ENCODE assay signal across 9 mouse cellular contexts in genomic region chr8:70447639-70448420, GRCm38 (mm10). TPM values are rescaled to one million over a fixed set of nuclear protein-coding genes. Genes with fewer than 3 reads are reported as not detected.
A peak's percentile ranks its signal among the peaks of the same experiment; 100 is the strongest.
DNase-seq lines count a peak whose midpoint lies in the region; ATAC-seq and TF ChIP-seq lines count a peak whose summit lies in the region.
"Had no signal": no experiment of that assay in that cellular context is flagged by ENCODE, and none has a peak within 500 bp of the region (broad histone marks: within the 10 kb centered on the region; RNA-seq: fewer than 3 reads in every experiment).

No protein-coding gene starts in this region.

- no peaks in the 10 kb centered on the region for H3K27me3 ChIP-seq in hindbrain, embryonic 14.5 days (ENCODE audit: control insufficient read depth, insufficient read depth, low read length)
- peaks cover 27% of the 10 kb centered on the region for H3K27me3 ChIP-seq in hindbrain, embryonic 10.5 days (ENCODE audit: insufficient read depth, poor library complexity, severe bottlenecking)
- peaks cover 11% of the 10 kb centered on the region for H3K27me3 ChIP-seq in heart, embryonic 11.5 days (ENCODE audit: control insufficient read depth, insufficient read depth, low read length)
- H3K27me3 ChIP-seq in midbrain, postnatal 0 days (ENCODE audit: insufficient read depth, low read length), result no peaks in the 10 kb centered on the region

- H3K4me2 ChIP-seq in hindbrain, embryonic 14.5 days (replicated peaks), result no peak overlapping the region
- no peak overlapping the region for H3K4me2 ChIP-seq in heart, embryonic 11.5 days
- H3K4me2 ChIP-seq in midbrain, postnatal 0 days (ENCODE audit: low read depth, low read length, poor library complexity, severe bottlenecking), result no peak overlapping the region

- no peaks in the 10 kb centered on the region for H3K4me1 ChIP-seq in hindbrain, embryonic 14.5 days (replicated peaks; ENCODE audit: control insufficient read depth, insufficient read depth, low read length)
- H3K4me1 ChIP-seq in hindbrain, embryonic 10.5 days (replicated peaks), result peaks cover 12% of the 10 kb centered on the region
- peaks cover 18% of the 10 kb centered on the region for H3K4me1 ChIP-seq in heart, embryonic 11.5 days (ENCODE audit: control insufficient read depth, insufficient read depth, low read length)
- H3K4me1 ChIP-seq in midbrain, postnatal 0 days (ENCODE audit: insufficient read depth, low read length), result no peaks in the 10 kb centered on the region

- peak; percentile 67 for DNase-seq in hindbrain, embryonic 14.5 days (ENCODE audit: low spot score)
- DNase-seq in hindbrain, embryonic 10.5 days (ENCODE audit: low spot score), result no peak
- peak; percentile 47 for DNase-seq in urinary bladder, postnatal 14 days (ENCODE audit: low spot score)
- no peak for DNase-seq in urinary bladder, postnatal 4 days (ENCODE audit: low spot score in 2 of 2)
- DNase-seq in midbrain, postnatal 0 days (ENCODE audit: low spot score), result peak; percentile 92
- DNase-seq in spleen, adult 12 weeks (ENCODE audit: low spot score), result no peak
- DNase-seq in urinary bladder, postnatal 10 days (ENCODE audit: low spot score), result no peak

- no peak overlapping the region for H3K4me3 ChIP-seq in hindbrain, embryonic 14.5 days (replicated peaks; ENCODE audit: low read length)
- no peak overlapping the region for H3K4me3 ChIP-seq in hindbrain, embryonic 10.5 days
- no peak overlapping the region for H3K4me3 ChIP-seq in heart, embryonic 11.5 days (ENCODE audit: low read depth, low read length)
- H3K4me3 ChIP-seq in midbrain, postnatal 0 days (ENCODE audit: low read depth, low read length), result no peak overlapping the region

- peaks cover 28% of the 10 kb centered on the region for H3K36me3 ChIP-seq in hindbrain, embryonic 14.5 days (replicated peaks; ENCODE audit: control insufficient read depth, insufficient read depth)
- H3K36me3 ChIP-seq in hindbrain, embryonic 10.5 days, result peaks cover 36% of the 10 kb centered on the region
- no peaks in the 10 kb centered on the region; the same call in 1 of the 2 replicates for H3K36me3 ChIP-seq in heart, embryonic 11.5 days (ENCODE audit: control insufficient read depth, insufficient read depth, low read length)
- H3K36me3 ChIP-seq in midbrain, postnatal 0 days (ENCODE audit: insufficient read depth, low read length), result peaks cover 29% of the 10 kb centered on the region

- H3K27ac ChIP-seq in hindbrain, embryonic 14.5 days, result no peak overlapping the region
- H3K27ac ChIP-seq in hindbrain, embryonic 10.5 days, result no peak overlapping the region
- H3K27ac ChIP-seq in heart, embryonic 11.5 days (ENCODE audit: low read depth, low read length), result no peak overlapping the region
- no peak overlapping the region for H3K27ac ChIP-seq in midbrain, postnatal 0 days (ENCODE audit: low read depth, low read length)

- no peaks in the 10 kb centered on the region for H3K9me3 ChIP-seq in hindbrain, embryonic 14.5 days (ENCODE audit: control insufficient read depth, low read length)
- H3K9me3 ChIP-seq in hindbrain, embryonic 10.5 days, result no peaks in the 10 kb centered on the region
- H3K9me3 ChIP-seq in heart, embryonic 11.5 days (replicated peaks; ENCODE audit: control insufficient read depth, low read length), result no peaks in the 10 kb centered on the region
- no peaks in the 10 kb centered on the region for H3K9me3 ChIP-seq in midbrain, postnatal 0 days (ENCODE audit: low read length)

- TF ChIP-seq CTCF in midbrain, postnatal 0 days (IDR thresholded peaks at IDR 0.05), result peak; percentile 47

- 63% methylated on average over 19 of the region's 19 CpGs for WGBS in hindbrain, embryonic 14.5 days
- 77% methylated on average over 19 of the region's 19 CpGs for WGBS in hindbrain, embryonic 10.5 days
- 65% methylated on average over 19 of the region's 19 CpGs for WGBS in heart, embryonic 11.5 days (ENCODE audit: insufficient replicate concordance)
- 57% methylated on average over 19 of the region's 19 CpGs for WGBS in midbrain, postnatal 0 days

- H3K9ac ChIP-seq in hindbrain, embryonic 14.5 days, result no peak overlapping the region
- H3K9ac ChIP-seq in heart, embryonic 11.5 days (ENCODE audit: low read depth, low read length), result 0 out of 2 replicates have a peak overlapping the region, but pooled peaks have one; percentile 4
- no peak overlapping the region for H3K9ac ChIP-seq in midbrain, postnatal 0 days (replicated peaks; ENCODE audit: low read length, poor library complexity, severe bottlenecking)

- peak; percentile 74 for ATAC-seq in hindbrain, embryonic 14.5 days (ENCODE audit: low FRiP score)
- ATAC-seq in heart, embryonic 11.5 days (replicated peaks; ENCODE audit: insufficient number of reproducible peaks, low FRiP score, low TSS enrichment), result no peak
- ATAC-seq in midbrain, postnatal 0 days (ENCODE audit: low FRiP score), result peak; percentile 71

RNA-seq across cellular contexts. Expression of gene Crtc1, which starts 8.5 kb away (rescaled TPM):
- 48.1 and 53.9 TPM in 2 replicates for polyA plus RNA-seq in hindbrain, embryonic 14.5 days (2014; fragmentation: Nextera tagmentation; extraction: Ambion mirVana)
- polyA plus RNA-seq in hindbrain, embryonic 10.5 days (2016; fragmentation: Nextera tagmentation; extraction: Ambion mirVana), result 14.8 and 16.7 TPM in 2 replicates
- 11.6 and 13.5 TPM in 2 replicates for polyA plus RNA-seq in heart, embryonic 11.5 days (2014; fragmentation: Nextera tagmentation; extraction: Ambion mirVana)
- 56.3 and 57.4 TPM in 2 replicates for total RNA-seq in midbrain, postnatal 0 days (2014; rRNA removed)
- polyA plus RNA-seq in midbrain, postnatal 0 days (2015; fragmentation: Nextera tagmentation; extraction: Ambion mirVana), result 46.5 and 47.8 TPM in 2 replicates

RNA-seq across cellular contexts. Expression of gene Klhl26, which starts 28.9 kb away (rescaled TPM):
- polyA plus RNA-seq in hindbrain, embryonic 14.5 days (2014; fragmentation: Nextera tagmentation; extraction: Ambion mirVana), result 28.5 and 30.0 TPM in 2 replicates
- 18.5 and 19.1 TPM in 2 replicates for polyA plus RNA-seq in hindbrain, embryonic 10.5 days (2016; fragmentation: Nextera tagmentation; extraction: Ambion mirVana)
- 9.2 and 10.1 TPM in 2 replicates for polyA plus RNA-seq in heart, embryonic 11.5 days (2014; fragmentation: Nextera tagmentation; extraction: Ambion mirVana)
- total RNA-seq in midbrain, postnatal 0 days (2014; rRNA removed), result 48.9 and 51.0 TPM in 2 replicates
- 39.4 TPM in 2 replicates for polyA plus RNA-seq in midbrain, postnatal 0 days (2015; fragmentation: Nextera tagmentation; extraction: Ambion mirVana)

RNA-seq across cellular contexts. Expression of gene Tmem59l, which starts 39.3 kb away (rescaled TPM):
- polyA plus RNA-seq in hindbrain, embryonic 14.5 days (2014; fragmentation: Nextera tagmentation; extraction: Ambion mirVana), result 143 and 149 TPM in 2 replicates
- polyA plus RNA-seq in hindbrain, embryonic 10.5 days (2016; fragmentation: Nextera tagmentation; extraction: Ambion mirVana), result 11.1 and 11.5 TPM in 2 replicates
- polyA plus RNA-seq in heart, embryonic 11.5 days (2014; fragmentation: Nextera tagmentation; extraction: Ambion mirVana), result 0.44 and 0.86 TPM in 2 replicates
- 168 and 206 TPM in 2 replicates for total RNA-seq in midbrain, postnatal 0 days (2014; rRNA removed)
- polyA plus RNA-seq in midbrain, postnatal 0 days (2015; fragmentation: Nextera tagmentation; extraction: Ambion mirVana), result 203 and 226 TPM in 2 replicates
- total RNA-seq: heart, postnatal 10 days had no signal

RNA-seq across cellular contexts. Expression of gene Crlf1, which starts 45.1 kb away (rescaled TPM):
- 6.3 and 6.9 TPM in 2 replicates for polyA plus RNA-seq in hindbrain, embryonic 14.5 days (2014; fragmentation: Nextera tagmentation; extraction: Ambion mirVana)
- 4.5 and 10.3 TPM in 2 replicates for polyA plus RNA-seq in hindbrain, embryonic 10.5 days (2016; fragmentation: Nextera tagmentation; extraction: Ambion mirVana)
- 0.80 and 3.8 TPM in 2 replicates for polyA plus RNA-seq in heart, embryonic 11.5 days (2014; fragmentation: Nextera tagmentation; extraction: Ambion mirVana)
- 4.1 and 4.3 TPM in 2 replicates for total RNA-seq in midbrain, postnatal 0 days (2014; rRNA removed)
- polyA plus RNA-seq in midbrain, postnatal 0 days (2015; fragmentation: Nextera tagmentation; extraction: Ambion mirVana), result 9.4 and 10.9 TPM in 2 replicates

RNA-seq across cellular contexts. Expression of gene Rex1bd, which starts 58.7 kb away (rescaled TPM):
- polyA plus RNA-seq in hindbrain, embryonic 14.5 days (2014; fragmentation: Nextera tagmentation; extraction: Ambion mirVana), result 161 and 166 TPM in 2 replicates
- 131 and 148 TPM in 2 replicates for polyA plus RNA-seq in hindbrain, embryonic 10.5 days (2016; fragmentation: Nextera tagmentation; extraction: Ambion mirVana)
- 109 and 124 TPM in 2 replicates for polyA plus RNA-seq in heart, embryonic 11.5 days (2014; fragmentation: Nextera tagmentation; extraction: Ambion mirVana)
- total RNA-seq in midbrain, postnatal 0 days (2014; rRNA removed), result 118 and 121 TPM in 2 replicates
- 198 and 212 TPM in 2 replicates for polyA plus RNA-seq in midbrain, postnatal 0 days (2015; fragmentation: Nextera tagmentation; extraction: Ambion mirVana)

Comparison
In these comparisons a context has a peak if more than half of its experiments do, and no peak if none do; other contexts are left out.
1. DNase-seq: peak in hindbrain, embryonic 14.5 days (single experiment), urinary bladder, postnatal 14 days (single experiment) and midbrain, postnatal 0 days (single experiment); none in hindbrain, embryonic 10.5 days (single experiment), urinary bladder, postnatal 4 days (0 of 2), spleen, adult 12 weeks (single experiment) and urinary bladder, postnatal 10 days (single experiment).
2. RNA of gene Tmem59l, which starts 39.3 kb away (polyA plus RNA-seq): 203 to 226 TPM in midbrain, postnatal 0 days and 143 to 149 TPM in hindbrain, embryonic 14.5 days; 11.1 to 11.5 TPM in hindbrain, embryonic 10.5 days and 0.44 to 0.86 TPM in heart, embryonic 11.5 days; every median in the first group is over 10 times any median in the second.